Mouse (Mus musculus): ENCODE data around the gene Pax3.

Gene Pax3

GRCm38 (mm10) chr1:78088646-78089045, 108.3 kb downstream of the Pax3 start:
- DNase-seq (ENCODE audit: low spot score in 2 of 2), result no peak

GRCm38 (mm10) chr1:78081761-78082160, 115.2 kb downstream of the Pax3 start:
- no peak for DNase-seq (ENCODE audit: low spot score in 2 of 2)

- no peak for DNase-seq (ENCODE audit: low spot score in 2 of 2)
Measured at GRCm38 (mm10) chr1:78060850-78061249, 136.1 kb downstream of the Pax3 start.

- DNase-seq (ENCODE audit: low spot score in 2 of 2), result no peak
Measured at GRCm38 (mm10) chr1:78057939-78058338, 139.0 kb downstream of the Pax3 start.

- no peak for DNase-seq (ENCODE audit: low spot score in 2 of 2)
Measured at GRCm38 (mm10) chr1:78053677-78054076, 143.3 kb downstream of the Pax3 start.
